Mouse (Mus musculus) left cerebral cortex, adult 11 months (tissue): ENCODE measurements around the gene Rpl18a.

Experiments used
- DNase-seq: peaks from one replicate; pipeline ENCODE4 v3.0.0; 2022; ENCODE audit warnings: low spot score

Gene Rpl18a

GRCm38 (mm10) chr8:70880126-70880525 is 17.1 kb downstream of the Rpl18a start:
- DNase-seq = no peak

- DNase-seq = no peak
These were observed 17.7 kb downstream of the Rpl18a start for GRCm38 (mm10) chr8:70879500-70879899.

- DNase-seq = no peak
These were observed 19.0 kb downstream of the Rpl18a start for GRCm38 (mm10) chr8:70878178-70878577.

GRCm38 (mm10) chr8:70876382-70876781 is 20.8 kb downstream of the Rpl18a start:
- DNase-seq = no peak

GRCm38 (mm10) chr8:70874441-70874840 is 22.8 kb downstream of the Rpl18a start:
- no peak for DNase-seq

DNA sequence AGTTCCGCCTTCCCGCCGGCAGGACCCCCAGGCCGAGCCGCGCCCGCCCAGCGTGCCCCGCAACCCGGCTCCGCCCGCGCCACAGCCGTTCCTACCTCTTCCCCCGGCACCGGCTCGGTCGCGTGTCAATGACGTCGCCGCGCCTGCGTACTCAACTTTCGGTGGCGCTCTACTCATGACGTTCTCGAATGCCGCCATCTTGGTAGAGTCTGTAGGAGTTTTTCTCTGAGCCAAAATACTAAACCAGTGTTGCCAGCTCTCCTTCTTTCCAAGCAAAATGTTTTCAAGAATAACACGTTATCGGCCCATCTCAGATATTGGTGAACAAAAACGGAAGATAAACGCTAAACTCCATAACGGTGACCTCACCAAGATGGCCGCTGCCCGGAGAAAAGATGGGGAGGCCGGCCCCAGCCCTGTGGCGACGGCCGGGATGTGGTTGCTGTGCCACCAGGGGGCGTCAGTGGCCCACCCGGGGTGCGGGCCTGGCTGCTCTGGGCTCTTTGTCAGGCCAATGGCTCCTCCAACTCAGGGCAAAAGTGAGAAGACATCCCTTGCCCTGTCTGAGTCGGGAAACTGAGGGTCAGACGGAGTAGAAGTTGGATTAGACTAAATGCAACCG is 23.7 kb downstream of the Rpl18a start, which contains the start of gene Ccdc124:
Ccdc124 (minus strand) TSS at position 572 of the 622 bp plus-strand sequence.
- DNase-seq = peak; percentile 93

DNA sequence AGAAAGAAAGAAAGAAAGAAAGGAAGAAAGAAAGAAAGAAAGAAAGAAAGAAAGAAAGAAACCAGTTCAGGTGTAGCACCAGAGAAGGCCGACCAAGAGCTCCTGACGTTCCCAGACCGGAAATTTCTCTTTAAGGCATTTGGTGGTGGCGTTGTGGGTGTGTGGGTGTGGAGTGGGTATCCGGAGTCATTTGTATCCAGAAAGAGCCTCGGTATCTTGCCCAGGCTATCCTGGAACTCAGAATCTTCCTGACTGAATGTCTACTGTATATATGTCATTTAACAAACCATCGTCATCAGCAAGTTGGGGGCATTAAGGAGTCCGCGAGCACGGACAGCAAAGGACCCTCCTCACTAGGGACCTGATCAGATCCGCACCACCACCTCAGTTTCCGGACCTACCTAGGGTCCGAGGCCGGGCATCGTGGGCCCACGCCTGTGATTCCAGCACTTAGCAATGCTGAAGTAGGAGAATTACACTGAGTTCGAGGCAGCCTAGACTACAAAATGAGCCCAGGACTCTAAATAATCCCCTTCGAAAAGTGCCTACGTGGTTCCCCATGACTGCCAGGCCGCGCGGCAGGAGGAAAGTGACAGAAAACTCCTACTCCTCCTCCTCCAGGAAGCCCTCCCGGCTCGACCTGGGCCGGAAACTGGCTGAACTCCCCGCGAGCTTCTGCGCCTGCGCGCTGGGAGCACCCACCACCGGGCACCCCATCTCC is 24.4 kb downstream of the Rpl18a start:
- no peak for DNase-seq

GRCm38 (mm10) chr8:70871195-70871807 is 25.9 kb downstream of the Rpl18a start:
- DNase-seq = no peak

DNA sequence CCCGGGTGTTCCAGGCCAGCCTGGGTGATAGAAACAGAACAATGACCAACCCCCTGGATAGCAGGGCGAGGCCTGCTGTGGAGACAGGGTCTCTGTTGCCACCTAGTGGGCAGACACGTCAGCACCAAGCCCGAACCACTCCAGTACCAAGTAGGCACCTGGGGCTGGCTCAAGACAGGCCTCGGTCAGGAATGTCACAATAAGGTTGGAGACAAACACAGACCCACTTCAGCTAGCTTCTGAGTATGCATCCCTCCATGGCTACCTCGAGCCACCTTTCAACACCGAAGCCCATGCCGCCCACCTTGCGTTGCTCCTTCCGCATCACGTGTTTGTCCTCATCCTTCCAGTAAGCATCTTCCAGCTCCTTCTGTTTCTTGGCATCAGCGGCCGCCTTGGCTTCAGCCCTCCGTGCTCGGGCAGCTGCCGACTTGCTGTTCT is 27.6 kb downstream of the Rpl18a start:
- peak; percentile 75 for DNase-seq

DNA sequence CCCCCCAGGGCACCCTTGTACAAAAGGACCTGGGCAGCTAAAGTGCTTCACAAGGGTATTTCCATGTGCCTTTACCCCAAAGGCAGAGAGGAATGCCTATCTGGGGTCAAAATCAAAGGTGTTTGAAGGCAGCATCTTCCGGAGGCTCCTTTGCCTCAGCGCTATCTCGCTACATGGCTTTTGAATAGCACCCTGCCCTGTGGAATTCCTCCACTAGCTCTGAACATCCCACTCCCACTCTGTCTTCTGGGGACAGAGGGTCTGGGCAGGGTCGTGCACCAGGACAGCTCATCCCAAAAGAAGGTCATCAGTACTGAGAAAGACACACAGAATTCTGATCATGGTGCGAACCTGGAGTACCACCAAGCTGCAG is 28.0 kb downstream of the Rpl18a start:
- no peak for DNase-seq

- no peak for DNase-seq
These were observed 28.5 kb downstream of the Rpl18a start for GRCm38 (mm10) chr8:70868559-70869198.

DNA sequence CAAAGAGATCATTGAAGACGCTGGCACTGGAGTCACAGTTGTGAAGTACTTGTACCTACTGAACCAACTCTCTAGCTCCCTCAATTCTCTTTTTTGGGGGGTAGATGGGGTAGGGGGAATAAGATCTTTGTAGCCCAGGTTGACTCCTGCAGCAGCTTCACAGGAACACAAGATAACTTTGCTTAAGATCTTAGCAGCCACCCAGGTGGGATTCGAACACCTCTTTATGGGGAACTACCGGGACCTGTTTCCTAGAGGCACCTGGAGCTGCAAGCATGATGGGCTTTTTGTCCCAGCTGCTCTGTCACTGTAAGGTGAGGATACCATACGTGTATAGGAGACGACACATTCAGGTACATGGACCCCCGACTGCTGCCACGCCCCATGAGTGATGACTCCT is 30.6 kb downstream of the Rpl18a start:
- no peak for DNase-seq

- DNase-seq = no peak
These were observed 31.2 kb downstream of the Rpl18a start for GRCm38 (mm10) chr8:70866001-70866520.

DNA sequence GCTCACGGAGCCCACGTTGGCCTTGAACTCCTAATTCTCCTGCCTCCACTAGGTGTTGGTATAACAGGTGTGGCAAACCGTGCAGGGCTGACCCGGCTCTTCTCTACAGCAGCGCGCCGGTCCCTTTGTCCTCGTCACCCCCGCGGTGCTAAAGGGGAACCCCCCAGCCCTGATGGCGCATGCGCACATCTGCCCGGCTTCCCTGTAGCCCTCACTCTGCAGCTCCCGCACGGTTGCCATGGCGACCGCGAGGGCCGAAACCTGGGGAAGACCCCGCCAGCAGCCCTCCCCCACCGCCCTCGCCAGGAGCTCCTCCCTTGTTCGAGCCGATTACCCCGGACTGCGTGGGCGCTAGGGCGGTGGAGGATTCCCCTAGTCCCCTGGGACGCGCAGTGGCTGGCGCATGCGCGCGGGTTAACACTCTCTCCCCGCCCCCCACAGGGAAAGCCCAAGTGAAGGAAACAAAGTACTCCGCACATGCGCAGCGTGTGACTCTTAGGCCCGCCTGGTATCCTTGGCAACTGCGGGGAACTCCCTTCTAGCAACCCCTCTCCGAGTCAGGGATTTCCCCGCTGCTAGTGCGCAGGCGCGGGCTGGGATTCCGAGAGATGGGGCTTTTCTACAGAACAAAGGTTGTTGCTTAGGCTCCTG is 31.7 kb downstream of the Rpl18a start:
- peak; percentile 99 for DNase-seq

- DNase-seq = no peak
These were observed 32.4 kb downstream of the Rpl18a start for GRCm38 (mm10) chr8:70864712-70865221.

DNA sequence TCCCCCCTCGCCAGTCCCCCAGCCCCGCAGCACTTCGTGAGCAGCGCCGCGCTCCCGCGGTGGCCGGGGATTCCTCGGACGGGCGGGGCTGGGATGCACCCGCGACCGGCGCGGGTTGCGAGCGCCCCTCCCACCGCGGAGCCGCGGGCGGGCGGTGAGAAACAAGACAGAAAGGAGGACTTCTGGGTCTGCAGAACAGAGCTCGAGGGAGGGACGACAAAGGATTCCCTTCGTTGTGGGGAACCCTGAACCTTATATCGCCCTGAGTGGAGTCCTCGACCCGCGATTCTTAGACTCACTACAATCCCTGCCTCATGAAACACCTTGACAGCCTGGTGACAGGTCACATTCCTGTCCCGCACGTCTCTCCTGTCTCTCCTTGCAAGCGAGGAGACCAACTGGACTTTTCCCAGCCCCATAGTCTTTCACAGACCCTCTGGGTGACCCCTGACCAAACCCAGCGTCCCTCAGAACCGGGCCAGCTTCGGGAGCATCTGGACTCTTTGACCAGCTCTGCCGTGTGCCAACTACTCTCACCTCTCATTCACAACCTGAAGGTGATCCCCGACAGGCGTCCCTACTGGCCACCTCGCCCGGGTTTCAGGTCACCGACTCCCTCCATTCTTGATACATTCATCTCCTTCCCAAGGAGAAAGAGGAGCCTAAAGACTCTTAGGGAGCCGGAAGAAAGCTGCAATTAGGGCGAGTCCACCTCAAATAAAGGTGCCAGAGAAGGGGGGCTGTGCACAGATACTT is 33.1 kb downstream of the Rpl18a start:
- no peak for DNase-seq

DNA sequence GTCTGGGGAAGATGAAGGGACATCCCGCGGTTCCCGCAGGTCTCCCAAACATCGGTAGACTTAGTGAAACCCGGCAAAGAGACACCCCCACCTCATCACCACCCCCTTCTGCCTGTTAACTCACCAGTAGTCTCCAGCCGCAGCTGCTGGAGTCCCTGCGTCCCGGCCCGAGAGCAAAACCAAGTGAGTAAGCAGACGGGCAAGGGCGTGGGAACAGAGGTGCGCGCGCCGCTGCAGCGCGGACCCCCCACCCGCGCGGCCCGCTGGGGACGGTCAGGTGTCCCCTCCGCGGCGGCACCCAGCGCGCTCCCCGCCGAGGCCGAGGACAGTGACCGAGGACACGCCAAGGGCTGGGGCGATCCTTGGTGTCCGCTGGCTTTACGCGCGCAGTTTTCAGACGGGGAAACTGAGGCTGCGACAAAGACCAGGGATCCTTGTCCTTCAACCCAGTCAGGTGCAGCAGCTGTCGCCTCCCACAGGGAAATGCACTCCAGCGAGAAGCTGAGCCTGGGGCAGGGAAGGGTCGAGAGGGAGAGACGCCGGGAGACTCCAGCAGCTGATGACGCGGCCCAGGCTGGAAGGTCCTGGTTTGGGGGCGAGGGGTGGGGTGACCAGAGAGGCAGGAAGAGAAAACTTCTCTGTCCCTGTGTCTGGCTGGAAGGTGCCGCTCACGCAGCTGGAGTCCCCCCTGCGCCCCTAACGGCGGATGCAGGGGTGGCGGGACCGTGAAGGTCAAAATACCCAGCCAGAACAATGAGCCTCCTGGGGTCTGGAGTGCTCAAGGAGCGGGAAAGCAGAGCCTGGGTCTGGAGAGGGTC is 34.2 kb downstream of the Rpl18a start, which contains the start of gene Kcnn1:
Kcnn1 (minus strand) TSS at position 435 of the 818 bp plus-strand sequence.
- DNase-seq = no peak

DNA sequence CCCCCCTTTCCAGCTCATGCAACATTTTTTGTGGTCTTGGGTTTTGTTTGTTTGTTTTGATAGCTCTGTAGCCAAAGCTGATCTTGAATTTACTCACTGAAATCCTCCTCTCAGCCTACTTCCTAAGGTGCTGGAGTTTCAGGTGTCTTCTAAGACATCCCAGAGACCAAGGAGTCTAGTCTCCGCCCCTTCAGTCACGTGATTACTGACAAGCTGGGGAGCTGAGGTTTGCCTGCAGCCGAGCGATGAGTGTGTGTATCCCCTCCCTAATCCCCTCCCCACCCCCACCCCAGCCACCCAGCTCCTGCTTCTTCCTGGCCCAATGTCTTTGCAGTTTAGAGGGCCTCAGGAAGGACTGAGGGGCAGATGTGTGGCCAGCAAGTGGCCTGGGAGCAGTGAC is 39.7 kb downstream of the Rpl18a start:
- no peak for DNase-seq

DNA sequence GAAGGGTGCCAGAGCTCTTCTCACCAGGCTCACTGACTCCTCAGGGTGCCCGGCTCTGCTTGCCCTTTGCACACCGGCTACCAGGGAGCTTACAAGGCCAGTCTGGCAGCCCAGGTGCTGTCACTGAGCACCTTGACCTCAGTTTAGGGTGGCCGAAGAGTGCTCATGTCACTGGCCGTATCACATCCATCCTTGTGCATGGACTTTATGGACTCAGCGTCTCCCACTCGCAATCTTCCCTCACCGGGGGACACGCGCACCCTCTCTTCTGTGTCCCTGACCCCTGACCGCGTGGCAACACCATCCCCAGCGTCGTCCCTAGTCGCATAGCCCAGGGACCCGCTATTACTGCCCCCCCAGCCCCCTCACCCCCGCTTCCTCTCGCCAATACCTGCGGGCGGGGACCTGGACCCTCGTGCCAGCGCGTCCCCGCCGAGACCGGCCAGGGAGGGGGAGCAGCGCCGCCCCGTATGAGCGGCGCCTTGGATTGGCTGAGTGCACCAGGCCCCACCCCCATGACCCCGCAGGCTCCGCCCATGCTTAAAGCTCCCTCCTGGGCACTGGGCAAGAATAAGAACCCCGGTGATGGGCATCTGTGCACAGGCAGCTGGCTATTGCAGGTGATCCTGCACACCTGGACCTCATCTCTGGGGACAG is 40.5 kb downstream of the Rpl18a start:
- no peak for DNase-seq

- no peak for DNase-seq
These were observed 41.2 kb downstream of the Rpl18a start for GRCm38 (mm10) chr8:70856028-70856427.
